Mouse (Mus musculus) cortical plate, adult 2 months (tissue): ENCODE measurements at regions not wholly inside any gene's neighbourhood (a gene's known extent, or its start where the extent isn't known, plus 50 kb on each side); places are given as distances from the start of the nearest gene placed in this dataset.

ENCODE experiments used
- H3K27ac ChIP-seq: fragments of 200-500 bp; 2 replicates; pipeline ENCODE4 v1.5.1; 2012; ENCODE audit warnings: low read length, control low read depth, inconsistent platforms; ENCODE audit not compliant: insufficient read depth
- H3K4me1 ChIP-seq: fragments of 200-500 bp; 2 replicates; pipeline ENCODE4 v1.6.1; 2011; ENCODE audit warnings: low read length; ENCODE audit not compliant: control insufficient read depth, insufficient read depth
- H3K4me3 ChIP-seq: fragments of 200-500 bp; 2 replicates; pipeline ENCODE4 v1.5.1; 2011; ENCODE audit warnings: mild to moderate bottlenecking, low read length, control low read depth; ENCODE audit not compliant: insufficient read depth
- CTCF ChIP-seq: fragments of 200-500 bp; IDR thresholded peaks from 2 replicates; pipeline ENCODE4 v1.5.1; 2011; ENCODE audit warnings: mild to moderate bottlenecking, control low read depth, low read length; ENCODE audit not compliant: insufficient read depth; ENCODE audit errors: extremely low read depth
- POLR2A ChIP-seq: fragments of 200-500 bp; IDR thresholded peaks from 2 replicates; pipeline ENCODE4 v1.6.1; 2011; ENCODE audit warnings: mild to moderate bottlenecking, low read length, control low read depth; ENCODE audit not compliant: insufficient read depth; ENCODE audit errors: extremely low read depth

- peaks cover 2% of the 10 kb centered on the region for H3K4me1 ChIP-seq
- TF ChIP-seq CTCF (no peak), POLR2A (no peak)
- H3K4me3 ChIP-seq: no peak overlapping the region
- H3K27ac ChIP-seq: no peak overlapping the region
Observed at GRCm38 (mm10) chr13:101540391-101541191, 227.4 kb downstream of the Pik3r1 start.

GRCm38 (mm10) chr13:101538110-101538509 lies 229.9 kb downstream of the Pik3r1 start:
- no peak overlapping the region for H3K4me3 ChIP-seq
- H3K27ac ChIP-seq: no peak overlapping the region
- H3K4me1 ChIP-seq: peaks cover 2% of the 10 kb centered on the region
- TF ChIP-seq CTCF (no peak), POLR2A (no peak)

GRCm38 (mm10) chr13:101536019-101536418 lies 232.0 kb downstream of the Pik3r1 start:
- TF ChIP-seq CTCF (no peak), POLR2A (no peak)
- Histone ChIP-seq H3K4me3 (no peak overlapping the region), H3K4me1 (peaks cover 2% of the 10 kb centered on the region), H3K27ac (no peak overlapping the region)

- Histone ChIP-seq H3K4me3 (no peak overlapping the region), H3K4me1 (no peaks in the 10 kb centered on the region), H3K27ac (no peak overlapping the region)
- TF ChIP-seq CTCF (no peak), POLR2A (no peak)
Observed at GRCm38 (mm10) chr13:101535331-101535866, 232.6 kb downstream of the Pik3r1 start.

GRCm38 (mm10) chr13:101534490-101534889 lies 233.5 kb downstream of the Pik3r1 start:
- Histone ChIP-seq H3K4me3 (no peak overlapping the region), H3K4me1 (no peaks in the 10 kb centered on the region), H3K27ac (no peak overlapping the region)
- TF ChIP-seq CTCF: no peak
- no peak for TF ChIP-seq POLR2A

- Histone ChIP-seq H3K4me3 (no peak overlapping the region), H3K4me1 (no peaks in the 10 kb centered on the region), H3K27ac (no peak overlapping the region)
- TF ChIP-seq POLR2A (no peak), CTCF (no peak)
Observed at GRCm38 (mm10) chr13:101532913-101533312, 235.1 kb downstream of the Pik3r1 start.

GRCm38 (mm10) chr13:101527691-101528090 lies 240.3 kb downstream of the Pik3r1 start:
- Histone ChIP-seq H3K27ac (no peak overlapping the region), H3K4me1 (no peaks in the 10 kb centered on the region), H3K4me3 (no peak overlapping the region)
- TF ChIP-seq CTCF (no peak), POLR2A (no peak)

- Histone ChIP-seq H3K27ac (no peak overlapping the region), H3K4me3 (no peak overlapping the region), H3K4me1 (no peaks in the 10 kb centered on the region)
- TF ChIP-seq POLR2A: no peak
- no peak for TF ChIP-seq CTCF
Observed at GRCm38 (mm10) chr13:101524781-101525180, 243.2 kb downstream of the Pik3r1 start.

GRCm38 (mm10) chr13:101524223-101524622 lies 243.8 kb downstream of the Pik3r1 start:
- no peaks in the 10 kb centered on the region for H3K4me1 ChIP-seq
- no peak overlapping the region for H3K27ac ChIP-seq
- H3K4me3 ChIP-seq: no peak overlapping the region
- TF ChIP-seq CTCF: no peak
- TF ChIP-seq POLR2A: no peak

- no peak for TF ChIP-seq POLR2A
- TF ChIP-seq CTCF: no peak
- no peaks in the 10 kb centered on the region for H3K4me1 ChIP-seq
Observed at GRCm38 (mm10) chr13:101523492-101523891, 244.5 kb downstream of the Pik3r1 start.

More at GRCm38 (mm10) chr13:101523492-101523891, 244.5 kb downstream of the Pik3r1 start:
- no peak overlapping the region for H3K27ac ChIP-seq
- H3K4me3 ChIP-seq: no peak overlapping the region
